Mouse (Mus musculus): ENCODE data around the gene Hemk1. TPM values are rescaled to one million over a fixed set of nuclear protein-coding genes. Genes with fewer than 3 reads are reported as not detected.

Hemk1 gene
- polyA plus RNA-seq, 1 experiment, result 9.8 TPM

DNA sequence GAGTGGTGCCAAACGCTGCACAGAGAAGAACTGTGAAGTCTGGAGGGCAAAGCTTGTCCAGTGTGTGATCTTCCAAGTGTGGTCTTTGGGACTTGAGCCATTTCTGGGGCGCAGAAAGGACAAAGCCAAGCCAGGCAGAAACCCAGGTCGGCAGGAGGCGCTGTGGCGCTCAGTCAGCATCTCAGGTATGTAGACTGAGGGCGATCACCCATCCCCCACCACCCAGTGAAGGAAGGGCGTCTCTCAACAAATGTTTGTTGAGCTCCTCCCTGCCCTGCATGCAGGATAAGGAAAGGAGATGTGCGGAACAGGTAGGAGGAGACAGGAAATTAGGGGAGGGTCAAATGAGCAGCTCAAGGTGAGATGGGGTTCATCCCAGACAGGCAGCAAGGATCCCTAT lies 36.5 kb upstream of the Hemk1 start:
- WGBS, result 10% methylated on average over 8 of the region's 8 CpGs
- peaks cover 18% of the 10 kb centered on the region for H3K27me3 ChIP-seq (ENCODE audit: control insufficient read depth, insufficient read depth, low read length)

DNA sequence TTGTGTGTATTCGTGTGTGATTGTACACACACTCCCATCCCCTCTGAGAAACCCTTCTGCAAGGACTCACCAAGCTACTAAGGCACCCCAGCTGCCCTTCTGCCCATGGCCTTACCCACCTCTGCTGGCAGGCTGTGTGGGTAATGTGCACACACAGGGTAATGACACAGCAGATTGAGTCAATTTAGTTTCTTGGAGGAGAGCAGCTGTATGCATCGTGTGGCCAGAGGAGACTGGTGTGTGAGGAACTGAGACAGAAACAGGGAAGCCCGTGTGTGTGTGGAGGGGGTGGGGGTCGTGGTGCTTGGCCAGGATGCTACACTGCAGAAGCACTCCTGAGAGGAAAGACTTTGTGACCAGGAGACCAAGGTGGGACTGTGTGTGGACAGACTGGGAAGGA lies 34.3 kb upstream of the Hemk1 start:
- peaks cover 3% of the 10 kb centered on the region for H3K27me3 ChIP-seq (ENCODE audit: control insufficient read depth, insufficient read depth, low read length)
- H3K36me3 ChIP-seq (ENCODE audit: control insufficient read depth, insufficient read depth, low read length), result no peaks in the 10 kb centered on the region
- no peak overlapping the region for H3K27ac ChIP-seq (ENCODE audit: insufficient read depth, low read depth, low read length)
- H3K4me1 ChIP-seq (ENCODE audit: control insufficient read depth, insufficient read depth, insufficient read length, low read length), result no peaks in the 10 kb centered on the region
- 56% methylated on average over 4 of the region's 4 CpGs for WGBS
- TF ChIP-seq POLR2A (IDR thresholded peaks at IDR 0.05; ENCODE audit: low read depth, low read length) (no peak), CTCF (IDR thresholded peaks at IDR 0.05; ENCODE audit: extremely low read depth, insufficient read length, insufficient replicate concordance, low read depth, low read length) (no peak)
- no peak overlapping the region for H3K4me3 ChIP-seq (ENCODE audit: low read depth, low read length)

More for the DNA sequence above, 36.5 kb upstream of the Hemk1 start:
- Histone ChIP-seq H3K4me1 (ENCODE audit: control insufficient read depth, insufficient read depth, insufficient read length, low read length) (no peaks in the 10 kb centered on the region), H3K4me3 (ENCODE audit: low read depth, low read length) (no peak overlapping the region), H3K36me3 (ENCODE audit: control insufficient read depth, insufficient read depth, low read length) (no peaks in the 10 kb centered on the region), H3K27ac (ENCODE audit: insufficient read depth, low read depth, low read length) (no peak overlapping the region)
- TF ChIP-seq CTCF (IDR thresholded peaks at IDR 0.05; ENCODE audit: extremely low read depth, insufficient read length, insufficient replicate concordance, low read depth, low read length), result peak; percentile 23; the same call in 1 of the 2 replicates
- no peak for TF ChIP-seq POLR2A (IDR thresholded peaks at IDR 0.05; ENCODE audit: low read depth, low read length)

DNA sequence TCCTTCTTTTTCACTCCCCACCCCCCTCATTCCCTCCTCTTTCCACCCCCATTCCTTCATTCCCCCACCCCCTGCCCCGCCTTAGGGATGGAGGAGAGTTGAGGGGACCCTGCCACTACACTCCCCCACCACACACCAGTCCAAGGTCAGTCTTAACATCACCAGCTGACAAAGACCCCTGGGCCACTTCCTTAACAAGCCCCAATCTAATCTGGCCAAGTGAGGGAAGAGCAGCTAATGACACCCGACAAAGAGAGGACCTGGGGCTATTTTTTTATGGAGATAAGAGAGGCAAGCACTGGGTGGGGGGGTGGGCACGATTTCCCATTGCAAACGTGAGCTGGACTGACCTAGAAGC lies 31.9 kb upstream of the Hemk1 start:
- WGBS, result 16% methylated on average over 4 of the region's 4 CpGs
- H3K27me3 ChIP-seq (ENCODE audit: control insufficient read depth, insufficient read depth, low read length), result no peaks in the 10 kb centered on the region
- no peak overlapping the region for H3K27ac ChIP-seq (ENCODE audit: insufficient read depth, low read depth, low read length)
- H3K4me1 ChIP-seq (ENCODE audit: control insufficient read depth, insufficient read depth, insufficient read length, low read length), result no peaks in the 10 kb centered on the region
- TF ChIP-seq POLR2A (IDR thresholded peaks at IDR 0.05; ENCODE audit: low read depth, low read length) (no peak), CTCF (IDR thresholded peaks at IDR 0.05; ENCODE audit: extremely low read depth, insufficient read length, insufficient replicate concordance, low read depth, low read length) (no peak)
- H3K4me3 ChIP-seq (ENCODE audit: low read depth, low read length), result no peak overlapping the region
- H3K36me3 ChIP-seq (ENCODE audit: control insufficient read depth, insufficient read depth, low read length), result no peaks in the 10 kb centered on the region

DNA sequence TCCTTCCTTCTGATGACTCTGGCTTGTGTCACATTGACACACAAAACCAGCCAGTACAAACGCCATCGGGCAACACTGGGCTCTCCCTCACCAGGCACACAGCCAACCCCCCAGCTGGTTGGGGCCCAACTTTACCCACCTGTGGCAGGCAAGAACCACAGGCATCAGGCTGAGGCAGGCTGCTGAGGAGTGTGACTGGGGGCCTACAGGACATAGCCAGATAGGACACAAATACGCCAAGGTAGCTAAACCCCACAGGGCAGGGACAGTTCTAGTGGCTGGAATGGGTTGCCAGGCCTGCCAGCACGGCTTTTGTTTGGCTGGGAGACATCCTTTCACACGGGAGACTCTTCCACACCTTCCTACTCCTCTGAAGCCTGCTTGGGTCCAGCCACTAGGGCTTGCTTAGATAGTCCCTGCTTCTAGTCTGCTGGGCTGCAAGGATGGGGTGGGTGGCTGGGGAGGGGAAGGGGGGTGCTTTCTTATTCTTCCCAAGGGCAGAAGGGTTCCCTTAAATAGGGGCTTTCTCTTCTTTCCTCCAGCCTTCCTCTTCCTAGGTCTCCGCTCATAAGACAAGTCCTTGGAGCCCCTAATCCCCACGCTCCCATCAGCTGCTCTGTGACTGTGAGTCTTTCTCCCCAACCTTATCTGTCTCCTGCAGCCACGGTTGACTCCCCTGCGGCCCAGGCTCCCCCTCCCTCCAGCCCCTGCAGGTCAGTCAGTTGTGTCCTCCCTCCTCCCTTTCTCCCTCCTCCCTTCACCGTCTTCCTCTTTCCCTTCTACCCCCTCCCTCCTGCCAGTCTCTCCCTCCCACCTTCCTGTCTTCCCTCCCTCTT lies 31.3 kb upstream of the Hemk1 start:
- Histone ChIP-seq H3K27me3 (ENCODE audit: control insufficient read depth, insufficient read depth, low read length) (no peaks in the 10 kb centered on the region), H3K36me3 (ENCODE audit: control insufficient read depth, insufficient read depth, low read length) (no peaks in the 10 kb centered on the region), H3K27ac (ENCODE audit: insufficient read depth, low read depth, low read length) (no peak overlapping the region), H3K4me1 (ENCODE audit: control insufficient read depth, insufficient read depth, insufficient read length, low read length) (no peaks in the 10 kb centered on the region), H3K4me3 (ENCODE audit: low read depth, low read length) (no peak overlapping the region)
- 26% methylated on average over 10 of the region's 10 CpGs for WGBS
- TF ChIP-seq POLR2A (IDR thresholded peaks at IDR 0.05; ENCODE audit: low read depth, low read length), result no peak
- no peak for TF ChIP-seq CTCF (IDR thresholded peaks at IDR 0.05; ENCODE audit: extremely low read depth, insufficient read length, insufficient replicate concordance, low read depth, low read length)

DNA sequence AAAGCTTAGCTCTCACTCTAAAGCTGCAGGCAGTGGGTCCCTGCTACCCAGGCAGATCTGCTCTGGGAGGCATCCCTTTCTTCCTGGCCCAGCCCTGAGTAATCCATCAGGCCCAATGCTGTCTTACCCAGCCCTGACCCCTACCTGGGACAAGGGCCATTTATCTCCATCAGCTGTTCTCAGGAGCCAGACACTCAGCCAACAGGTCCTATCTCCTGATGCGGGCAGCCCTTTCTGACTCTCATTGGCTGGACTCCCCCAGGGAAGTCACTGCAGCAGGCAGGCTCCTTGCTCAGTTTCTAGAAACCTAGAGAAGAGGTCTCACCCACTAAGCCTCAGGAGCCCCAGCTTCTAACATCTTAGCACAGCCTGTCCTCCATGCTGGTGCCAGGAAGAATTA lies 30.2 kb upstream of the Hemk1 start:
- Histone ChIP-seq H3K27me3 (ENCODE audit: control insufficient read depth, insufficient read depth, low read length) (no peaks in the 10 kb centered on the region), H3K4me3 (ENCODE audit: low read depth, low read length) (no peak overlapping the region), H3K27ac (ENCODE audit: insufficient read depth, low read depth, low read length) (no peak overlapping the region), H3K36me3 (ENCODE audit: control insufficient read depth, insufficient read depth, low read length) (no peaks in the 10 kb centered on the region), H3K4me1 (ENCODE audit: control insufficient read depth, insufficient read depth, insufficient read length, low read length) (no peaks in the 10 kb centered on the region)
- TF ChIP-seq CTCF (IDR thresholded peaks at IDR 0.05; ENCODE audit: extremely low read depth, insufficient read length, insufficient replicate concordance, low read depth, low read length) (no peak), POLR2A (IDR thresholded peaks at IDR 0.05; ENCODE audit: low read depth, low read length) (no peak)
- WGBS, result 75% methylated on average over 1 of the region's 1 CpGs

DNA sequence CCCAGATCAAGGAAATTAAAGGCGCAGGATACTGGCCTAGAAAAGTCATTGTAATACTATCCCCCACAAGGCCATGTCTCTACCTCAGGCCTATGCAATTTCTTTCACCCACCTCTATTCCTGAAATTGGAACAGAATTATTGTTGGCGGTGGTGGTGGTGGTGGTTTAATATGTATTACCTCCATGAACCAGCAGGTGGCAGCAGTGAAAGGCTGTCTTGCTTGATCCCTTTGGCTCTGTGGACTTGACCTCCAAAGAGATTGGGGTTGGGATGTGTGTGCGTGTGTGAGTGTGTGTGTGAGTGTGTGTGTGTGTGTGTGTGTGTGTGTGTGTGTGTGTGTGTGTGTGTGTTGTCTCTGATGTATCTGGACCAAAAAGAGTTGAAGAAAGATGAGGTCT lies 28.5 kb upstream of the Hemk1 start:
- Histone ChIP-seq H3K27ac (ENCODE audit: insufficient read depth, low read depth, low read length) (no peak overlapping the region), H3K27me3 (ENCODE audit: control insufficient read depth, insufficient read depth, low read length) (no peaks in the 10 kb centered on the region), H3K36me3 (ENCODE audit: control insufficient read depth, insufficient read depth, low read length) (no peaks in the 10 kb centered on the region), H3K4me1 (ENCODE audit: control insufficient read depth, insufficient read depth, insufficient read length, low read length) (no peaks in the 10 kb centered on the region), H3K4me3 (ENCODE audit: low read depth, low read length) (no peak overlapping the region)
- 6% methylated on average over 3 of the region's 3 CpGs for WGBS
- peak; percentile 47; the same call in 1 of the 2 replicates for TF ChIP-seq CTCF (IDR thresholded peaks at IDR 0.05; ENCODE audit: extremely low read depth, insufficient read length, insufficient replicate concordance, low read depth, low read length)
- no peak for TF ChIP-seq POLR2A (IDR thresholded peaks at IDR 0.05; ENCODE audit: low read depth, low read length)

DNA sequence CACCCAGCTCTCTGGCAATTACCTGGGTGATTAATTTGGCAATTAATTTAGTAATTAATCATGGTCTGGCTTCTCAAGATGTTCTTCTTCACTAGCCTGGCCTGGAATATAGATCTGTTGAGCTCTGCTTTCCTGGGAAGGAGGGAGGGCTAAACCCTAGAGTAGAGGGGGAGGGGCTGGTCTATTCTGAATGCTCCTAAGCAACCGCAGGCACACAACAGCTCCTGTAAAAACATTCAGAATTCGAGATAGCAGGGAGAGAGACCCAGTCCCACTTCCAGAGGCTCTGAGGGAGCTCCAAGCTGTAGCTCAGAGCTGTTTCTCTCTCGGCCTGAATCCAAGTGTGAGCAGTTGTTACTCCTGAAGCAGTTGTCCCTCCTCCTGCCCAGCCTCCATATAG lies 22.8 kb upstream of the Hemk1 start:
- TF ChIP-seq POLR2A (IDR thresholded peaks at IDR 0.05; ENCODE audit: low read depth, low read length), result no peak
- no peak for TF ChIP-seq CTCF (IDR thresholded peaks at IDR 0.05; ENCODE audit: extremely low read depth, insufficient read length, insufficient replicate concordance, low read depth, low read length)
- Histone ChIP-seq H3K36me3 (ENCODE audit: control insufficient read depth, insufficient read depth, low read length) (no peaks in the 10 kb centered on the region), H3K27me3 (ENCODE audit: control insufficient read depth, insufficient read depth, low read length) (no peaks in the 10 kb centered on the region), H3K4me1 (ENCODE audit: control insufficient read depth, insufficient read depth, insufficient read length, low read length) (no peaks in the 10 kb centered on the region), H3K27ac (ENCODE audit: insufficient read depth, low read depth, low read length) (no peak overlapping the region), H3K4me3 (ENCODE audit: low read depth, low read length) (no peak overlapping the region)
- 17% methylated on average over 3 of the region's 3 CpGs for WGBS
